Mouse (Mus musculus) liver, adult 2 months (tissue): ENCODE measurements at regions not wholly inside any gene's neighbourhood (a gene's known extent, or its start where the extent isn't known, plus 50 kb on each side); places are given as distances from the start of the nearest gene placed in this dataset.

Experiments used
- CTCF ChIP-seq: fragments of 200-500 bp; IDR thresholded peaks from 2 replicates; pipeline ENCODE4 v1.5.1; 2011; ENCODE audit warnings: low read depth, low read length, control low read depth
- POLR2A ChIP-seq: fragments of 200-500 bp; IDR thresholded peaks from 2 replicates; pipeline ENCODE4 v1.6.1; 2011; ENCODE audit warnings: low read length, control low read depth; ENCODE audit not compliant: insufficient read depth; ENCODE audit errors: extremely low read depth

- TF ChIP-seq CTCF (no peak), POLR2A (no peak)
Measured at GRCm38 (mm10) chr5:111993930-111994329, 258.4 kb downstream of the Cryba4 start.
